ENCODE assay signal across 8 mouse cellular contexts in the genomic region with DNA sequence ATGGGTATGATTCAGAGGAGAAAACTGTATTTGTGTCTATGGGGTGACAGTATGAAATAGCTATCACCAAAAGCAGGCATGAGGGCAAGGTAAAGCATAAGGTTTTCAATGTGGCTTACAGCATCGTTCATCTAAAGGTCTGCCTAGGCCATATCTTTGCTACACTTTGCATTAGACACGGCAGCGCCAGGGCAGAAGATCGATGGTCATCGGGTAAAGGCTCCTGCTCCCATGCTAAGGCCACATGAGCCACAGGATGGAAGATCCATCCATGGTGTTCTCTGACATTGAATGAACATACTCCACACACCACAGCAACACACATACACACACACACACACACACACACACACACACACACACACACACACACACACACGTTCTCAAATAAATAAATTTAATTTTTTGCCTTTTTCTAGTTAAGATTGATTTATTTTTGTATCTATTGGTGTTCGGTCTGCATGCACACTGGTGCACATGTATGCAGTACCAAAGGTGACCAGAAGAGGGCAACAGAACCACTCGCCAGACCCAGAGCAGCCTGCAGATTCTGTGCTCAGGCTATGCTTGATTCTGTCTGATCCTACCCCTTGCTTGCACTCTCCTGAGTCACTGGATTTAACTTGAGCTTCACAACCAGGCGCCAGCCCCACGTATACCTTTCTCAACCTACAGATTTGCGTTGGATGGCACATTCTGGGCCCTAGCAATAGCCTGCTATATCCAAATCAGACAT. TPM values are rescaled to one million over a fixed set of nuclear protein-coding genes. Genes with fewer than 3 reads are reported as not detected.
A peak's percentile ranks its signal among the peaks of the same experiment; 100 is the strongest.
DNase-seq lines count a peak whose midpoint lies in the region; ATAC-seq and TF ChIP-seq lines count a peak whose summit lies in the region.

No protein-coding gene starts in this region.

- H3K4me1 ChIP-seq in heart, embryonic 11.5 days (ENCODE audit: control insufficient read depth, insufficient read depth, low read length) = no peaks in the 10 kb centered on the region
- H3K4me1 ChIP-seq in hindbrain, postnatal 0 days (ENCODE audit: insufficient read depth, low read length) = no peaks in the 10 kb centered on the region
- no peaks in the 10 kb centered on the region for H3K4me1 ChIP-seq in midbrain, embryonic 10.5 days

- 41% methylated on average over 11 of the region's 11 CpGs for WGBS in heart, embryonic 11.5 days (ENCODE audit: insufficient replicate concordance)
- 48% methylated on average over 11 of the region's 11 CpGs for WGBS in hindbrain, postnatal 0 days
- 42% methylated on average over 11 of the region's 11 CpGs for WGBS in midbrain, embryonic 10.5 days

- H3K36me3 ChIP-seq in heart, embryonic 11.5 days (ENCODE audit: control insufficient read depth, insufficient read depth, low read length) = no peaks in the 10 kb centered on the region
- no peaks in the 10 kb centered on the region for H3K36me3 ChIP-seq in hindbrain, postnatal 0 days (ENCODE audit: insufficient read depth, low read length)
- H3K36me3 ChIP-seq in midbrain, embryonic 10.5 days = no peaks in the 10 kb centered on the region

- no peak overlapping the region for H3K9ac ChIP-seq in heart, embryonic 11.5 days (ENCODE audit: low read depth, low read length)
- no peak overlapping the region for H3K9ac ChIP-seq in hindbrain, postnatal 0 days (replicated peaks; ENCODE audit: low read length)

- TF ChIP-seq CTCF in hindbrain, postnatal 0 days (IDR thresholded peaks at IDR 0.05; ENCODE audit: low read depth) = peak; percentile 93

- no peak for ATAC-seq in heart, embryonic 11.5 days (replicated peaks; ENCODE audit: insufficient number of reproducible peaks, low FRiP score, low TSS enrichment)
- peak; percentile 88 for ATAC-seq in frontal cortex, adult (ENCODE audit: low TSS enrichment)
- ATAC-seq in hindbrain, postnatal 0 days = peak; percentile 91

- DNase-seq in heart, adult 11 months = peak; percentile 90
- peak; percentile 65 for DNase-seq in cerebellum, adult 9-10 months
- DNase-seq in hindbrain, postnatal 0 days (ENCODE audit: low spot score) = peak; percentile 74
- DNase-seq in left cerebral cortex, postnatal 10 days (ENCODE audit: extremely low spot score in 1 of 2, low spot score in 2 of 2) = peak; percentile 50 to 64
- peak; percentile 71 for DNase-seq in midbrain, embryonic 10.5 days (ENCODE audit: low spot score)
- DNase-seq in spleen, adult 12 weeks (ENCODE audit: low spot score) = peak; percentile 23

- H3K9me3 ChIP-seq in heart, embryonic 11.5 days (replicated peaks; ENCODE audit: control insufficient read depth, low read length) = no peaks in the 10 kb centered on the region
- no peaks in the 10 kb centered on the region for H3K9me3 ChIP-seq in hindbrain, postnatal 0 days (ENCODE audit: low read length)
- H3K9me3 ChIP-seq in midbrain, embryonic 10.5 days (replicated peaks) = no peaks in the 10 kb centered on the region

- H3K27ac ChIP-seq in heart, embryonic 11.5 days (ENCODE audit: low read depth, low read length) = no peak overlapping the region
- no peak overlapping the region for H3K27ac ChIP-seq in hindbrain, postnatal 0 days
- no peak overlapping the region for H3K27ac ChIP-seq in midbrain, embryonic 10.5 days (replicated peaks)

- intact Hi-C loops in left cerebral cortex, postnatal 10 days (cut with DNase I) = no loop called here

- H3K4me3 ChIP-seq in heart, embryonic 11.5 days (ENCODE audit: low read depth, low read length) = no peak overlapping the region
- H3K4me3 ChIP-seq in hindbrain, postnatal 0 days (ENCODE audit: low read length) = no peak overlapping the region
- H3K4me3 ChIP-seq in midbrain, embryonic 10.5 days = no peak overlapping the region

- H3K27me3 ChIP-seq in heart, embryonic 11.5 days (ENCODE audit: control insufficient read depth, insufficient read depth, low read length) = no peaks in the 10 kb centered on the region
- no peaks in the 10 kb centered on the region for H3K27me3 ChIP-seq in hindbrain, postnatal 0 days (ENCODE audit: insufficient read depth, low read length)
- H3K27me3 ChIP-seq in midbrain, embryonic 10.5 days (ENCODE audit: low read depth, poor library complexity, severe bottlenecking) = no peaks in the 10 kb centered on the region

- H3K4me2 ChIP-seq in heart, embryonic 11.5 days = no peak overlapping the region
- no peak overlapping the region for H3K4me2 ChIP-seq in hindbrain, postnatal 0 days (ENCODE audit: low read depth, low read length)

RNA-seq across cellular contexts. Expression of gene Scg3, which starts 36.3 kb away (rescaled TPM):
- polyA plus RNA-seq in heart, embryonic 11.5 days (2014; fragmentation: Nextera tagmentation; extraction: Ambion mirVana) = 0.30 and 0.33 TPM in 2 replicates
- total RNA-seq in hindbrain, postnatal 0 days (2014; rRNA removed) = 107 and 112 TPM in 2 replicates
- 134 and 143 TPM in 2 replicates for polyA plus RNA-seq in hindbrain, postnatal 0 days (2015; fragmentation: Nextera tagmentation; extraction: Ambion mirVana)
- 100 to 1,000 TPM; 254 to 258 TPM for total RNA-seq in left cerebral cortex, postnatal 10 days (2021)
- polyA plus RNA-seq in midbrain, embryonic 10.5 days (2016; fragmentation: Nextera tagmentation; extraction: Ambion mirVana) = 25.3 and 45.8 TPM in 2 replicates

RNA-seq across cellular contexts. Expression of gene Bmp5, which starts 55.0 kb away (rescaled TPM):
- polyA plus RNA-seq in heart, embryonic 11.5 days (2014; fragmentation: Nextera tagmentation; extraction: Ambion mirVana) = 11.2 and 14.5 TPM in 2 replicates
- 1.8 and 1.9 TPM in 2 replicates for total RNA-seq in hindbrain, postnatal 0 days (2014; rRNA removed)
- polyA plus RNA-seq in hindbrain, postnatal 0 days (2015; fragmentation: Nextera tagmentation; extraction: Ambion mirVana) = 2.3 and 2.4 TPM in 2 replicates
- 1 to 10 TPM; 1.8 to 1.9 TPM for total RNA-seq in left cerebral cortex, postnatal 10 days (2021)
- polyA plus RNA-seq in midbrain, embryonic 10.5 days (2016; fragmentation: Nextera tagmentation; extraction: Ambion mirVana) = 3.1 and 4.8 TPM in 2 replicates

Comparison
In these comparisons a context has a peak if more than half of its experiments do, and no peak if none do; other contexts are left out.
1. DNase-seq: peak in every context shown above with its lines; median percentile 90 in heart, adult 11 months; 74 in hindbrain, postnatal 0 days; 71 in midbrain, embryonic 10.5 days; 65 in cerebellum, adult 9-10 months; 57 in left cerebral cortex, postnatal 10 days; 23 in spleen, adult 12 weeks.
2. RNA of gene Scg3, which starts 36.3 kb away (polyA plus RNA-seq): 134 to 143 TPM in hindbrain, postnatal 0 days and 25.3 to 45.8 TPM in midbrain, embryonic 10.5 days; 0.30 to 0.33 TPM in heart, embryonic 11.5 days; every median in the first group is over 10 times any median in the second.